Mouse (Mus musculus) heart, postnatal 0 days (tissue): ENCODE data around the gene Mettl21e. TPM values are rescaled to one million over a fixed set of nuclear protein-coding genes. Genes with fewer than 3 reads are reported as not detected.
A peak's percentile ranks its signal among the peaks of the same experiment; 100 is the strongest.

Source experiments
- ATAC-seq: fragments of 200-750 bp; cut with Nextera tagmentation; 2 replicates; pipeline ENCODE4 v1.8.0; 2017; ENCODE audit warnings: low read depth, moderate number of reproducible peaks, moderate library complexity; ENCODE audit not compliant: insufficient read depth
- DNase-seq: peaks from one replicate; pipeline ENCODE4 v3.0.0-alpha.2; 2016; ENCODE audit warnings: low spot score
- H3K27ac ChIP-seq: fragments of 300-500 bp; sonication (generic); 2 replicates; pipeline ENCODE4 v1.5.1; 2014; ENCODE audit warnings: low read depth, mild to moderate bottlenecking
- H3K27me3 ChIP-seq: fragments of 300-500 bp; sonication (generic); 2 replicates; pipeline ENCODE4 v1.6.1; 2014; ENCODE audit warnings: low read length, mixed read lengths; ENCODE audit not compliant: control insufficient read depth, insufficient read depth
- H3K36me3 ChIP-seq: fragments of 300-500 bp; sonication (generic); replicated peaks from 2 replicates; pipeline ENCODE4 v1.6.1; 2014; ENCODE audit warnings: low read length, mixed read lengths; ENCODE audit not compliant: control insufficient read depth, insufficient read depth
- H3K4me1 ChIP-seq: fragments of 300-500 bp; sonication (generic); 2 replicates; pipeline ENCODE4 v1.6.1; 2014; ENCODE audit warnings: antibody characterized with exemption; ENCODE audit not compliant: control insufficient read depth, insufficient read depth
- H3K4me2 ChIP-seq: fragments of 300-500 bp; sonication (generic); 2 replicates; pipeline ENCODE4 v1.6.1; 2014; ENCODE audit warnings: low read depth, mild to moderate bottlenecking, low read length, moderate library complexity
- H3K4me3 ChIP-seq: fragments of 300-500 bp; sonication (generic); 2 replicates; pipeline ENCODE4 v1.5.1; 2014; ENCODE audit warnings: low read depth, low read length
- H3K9ac ChIP-seq: fragments of 300-500 bp; sonication (generic); replicated peaks from 2 replicates; pipeline ENCODE4 v1.6.1; 2014; ENCODE audit warnings: low read depth, low read length, mixed read lengths
- H3K9me3 ChIP-seq: fragments of 300-500 bp; sonication (generic); replicated peaks from 2 replicates; pipeline ENCODE4 v1.6.1; 2016; ENCODE audit warnings: low read length; ENCODE audit not compliant: control insufficient read depth
- CTCF ChIP-seq: IDR thresholded peaks from 2 replicates; pipeline ENCODE4 v1.5.1; 2016; ENCODE audit warnings: antibody characterized with exemption, control low read depth, low read depth
- EP300 ChIP-seq: IDR thresholded peaks from 2 replicates; pipeline ENCODE4 v1.6.1; 2016; ENCODE audit warnings: antibody characterized with exemption, low read depth
- WGBS: fragments of 180-500 bp; shearing (Covaris S2); extraction: QIAGEN DNeasy Blood & Tissue Kit; methylation state at CpG from one replicate; pipeline ENCODE4 v1.1.7; 2014; 5-methylcytosine and 5-hydroxymethylcytosine counted together
- polyA plus RNA-seq: library from polyadenylated mRNA; unstranded; fragments of >200 nt; fragmentation: Nextera tagmentation; extraction: Ambion mirVana; gene quantifications from 2 replicates; pipeline ENCODE4 v1.2.1, GENCODE M21; 2015
- total RNA-seq: library from RNA; depleted of rRNA; stranded (reverse); fragments of >200 nt; gene quantifications from 2 replicates; pipeline ENCODE4 v1.2.3, GENCODE M21; 2014; ENCODE audit warnings: low replicate concordance

Mettl21e gene
- total and polyA plus RNA-seq, 2 experiments from 2014 or later = 0.05 TPM; not detected in 1

DNA sequence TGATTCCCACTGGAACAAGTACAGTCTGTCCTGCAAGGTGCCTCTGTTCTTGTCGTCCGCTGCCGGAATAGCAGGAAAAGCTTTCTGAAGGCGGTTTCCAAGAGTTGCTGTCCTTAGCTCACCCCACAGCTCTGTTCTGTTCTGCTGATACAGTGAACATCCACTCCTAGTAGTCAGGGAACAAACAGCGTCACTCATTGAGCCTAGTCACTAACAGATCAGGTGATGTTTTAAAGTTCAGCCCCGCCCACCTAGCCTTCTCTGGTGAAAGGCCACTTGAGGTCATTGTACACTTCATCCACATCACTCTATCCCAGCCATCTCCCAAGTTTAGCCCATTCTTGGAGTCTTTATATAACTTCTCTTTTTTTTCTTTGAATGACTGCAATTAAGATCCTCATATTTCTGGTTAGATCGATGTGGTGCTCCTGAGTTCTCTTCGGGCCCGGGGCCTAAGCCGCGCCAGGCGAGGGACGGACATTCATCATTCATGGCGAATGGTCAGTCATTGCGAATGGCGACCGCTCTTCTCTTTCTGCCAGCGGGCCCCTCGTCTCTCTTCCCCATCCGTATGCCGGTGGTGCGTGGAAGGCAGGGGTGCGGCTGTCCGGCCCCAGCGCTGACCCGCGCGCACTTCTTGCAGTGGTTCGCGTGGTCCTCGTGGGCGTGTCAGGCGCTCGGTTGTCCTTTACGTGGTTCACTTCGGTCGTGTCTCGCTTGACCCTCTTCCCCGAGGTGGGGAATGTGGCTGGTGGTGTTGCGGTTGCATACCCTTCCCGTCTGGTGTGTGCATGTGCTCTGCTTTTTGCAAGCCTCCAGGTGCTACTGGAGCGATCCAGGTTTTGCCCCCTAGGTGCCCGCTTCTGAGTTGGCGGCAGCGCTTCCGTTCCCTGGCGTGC, 20.2 kb downstream of the Mettl21e start:
- Histone ChIP-seq H3K4me2 (peak overlapping the region; percentile 74), H3K36me3 (no peaks in the 10 kb centered on the region), H3K27ac (no peak overlapping the region), H3K4me3 (peak overlapping the region; percentile 39), H3K4me1 (no peaks in the 10 kb centered on the region), H3K27me3 (peaks cover 10% of the 10 kb centered on the region; the same call in 1 of the 2 replicates), H3K9ac (no peak overlapping the region), H3K9me3 (no peaks in the 10 kb centered on the region)
- peak; percentile 22 for DNase-seq
- peak; percentile 69 for ATAC-seq
- TF ChIP-seq EP300 = no peak
- 11% methylated on average over 47 of the region's 47 CpGs for WGBS

DNA sequence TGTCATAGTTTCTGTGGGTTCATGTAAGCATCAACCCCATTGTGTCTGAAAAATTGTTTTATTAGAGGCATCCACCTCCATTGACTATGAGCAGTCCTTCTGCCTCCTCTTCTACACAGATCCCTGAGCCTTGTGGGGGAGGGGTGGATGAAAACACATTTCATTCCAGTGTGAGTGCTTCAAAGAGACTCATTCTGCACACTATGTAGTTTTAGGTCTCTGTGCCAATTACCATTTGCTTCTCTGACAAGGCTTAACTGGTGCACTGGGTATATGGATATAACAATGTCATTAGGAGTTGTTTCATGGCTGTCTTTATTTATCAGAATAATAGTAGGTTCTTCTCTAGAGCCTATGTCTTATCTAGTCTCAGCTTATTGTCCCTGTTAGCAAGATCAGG, 32.4 kb downstream of the Mettl21e start:
- TF ChIP-seq EP300 = no peak
- no peak for TF ChIP-seq CTCF
- H3K4me1 ChIP-seq = no peaks in the 10 kb centered on the region
- H3K27me3 ChIP-seq = no peaks in the 10 kb centered on the region
- no peak for ATAC-seq
- no peaks in the 10 kb centered on the region for H3K9me3 ChIP-seq
- H3K4me2 ChIP-seq = no peak overlapping the region
- H3K9ac ChIP-seq = no peak overlapping the region
- H3K4me3 ChIP-seq = no peak overlapping the region
- peaks cover 3% of the 10 kb centered on the region; the same call in 1 of the 2 replicates for H3K36me3 ChIP-seq
- H3K27ac ChIP-seq = no peak overlapping the region
- DNase-seq = no peak

DNA sequence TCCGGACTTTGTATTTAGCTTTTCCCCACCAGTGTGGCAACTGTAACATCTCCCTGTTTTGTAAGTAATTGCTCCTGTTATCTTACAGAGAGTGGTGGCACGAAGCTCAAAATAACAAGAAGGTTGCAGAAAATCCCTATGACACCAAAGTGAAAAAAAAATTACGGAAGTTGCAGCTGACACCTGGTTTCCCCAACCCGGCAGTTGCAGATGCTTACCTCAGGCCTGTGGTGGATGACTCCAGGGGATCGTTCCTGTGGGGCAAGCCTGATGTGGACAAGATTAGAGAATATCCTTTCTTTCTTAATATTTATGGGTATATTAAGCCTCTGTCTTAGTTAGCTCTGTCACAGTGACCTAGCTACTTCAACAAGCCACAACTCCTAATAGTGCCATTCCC, 40.7 kb downstream of the Mettl21e start:
- no peaks in the 10 kb centered on the region for H3K27me3 ChIP-seq
- no peak overlapping the region for H3K4me3 ChIP-seq
- ATAC-seq (no peak), DNase-seq (no peak)
- H3K36me3 ChIP-seq = peaks cover 65% of the 10 kb centered on the region
- 88% methylated on average over 5 of the region's 5 CpGs for WGBS
- H3K4me1 ChIP-seq = no peaks in the 10 kb centered on the region
- H3K4me2 ChIP-seq = no peak overlapping the region
- H3K27ac ChIP-seq = no peak overlapping the region
- TF ChIP-seq EP300 (no peak), CTCF (no peak)
- no peaks in the 10 kb centered on the region for H3K9me3 ChIP-seq
- H3K9ac ChIP-seq = no peak overlapping the region

- Histone ChIP-seq H3K9me3 (peaks cover 9% of the 10 kb centered on the region; the same call in 1 of the 2 replicates), H3K4me2 (no peak overlapping the region), H3K4me3 (no peak overlapping the region), H3K27ac (no peak overlapping the region), H3K36me3 (peaks cover 76% of the 10 kb centered on the region), H3K4me1 (no peaks in the 10 kb centered on the region), H3K27me3 (no peaks in the 10 kb centered on the region), H3K9ac (no peak overlapping the region)
- ATAC-seq = no peak
- 83% methylated on average over 8 of the region's 8 CpGs for WGBS
- TF ChIP-seq EP300 (no peak), CTCF (peak; percentile 29; the same call in 1 of the 2 replicates)
- no peak for DNase-seq
These were observed 44.9 kb downstream of the Mettl21e start for GRCm38 (mm10) chr1:44173903-44174302.

- Histone ChIP-seq H3K27me3 (no peaks in the 10 kb centered on the region), H3K4me1 (no peaks in the 10 kb centered on the region), H3K9me3 (peaks cover 9% of the 10 kb centered on the region; the same call in 1 of the 2 replicates), H3K36me3 (peaks cover 73% of the 10 kb centered on the region), H3K4me2 (no peak overlapping the region), H3K9ac (no peak overlapping the region), H3K4me3 (no peak overlapping the region), H3K27ac (no peak overlapping the region)
- ATAC-seq (no peak), DNase-seq (no peak)
- TF ChIP-seq EP300 (no peak), CTCF (no peak)
- 95% methylated on average over 4 of the region's 4 CpGs for WGBS
These were observed 46.1 kb downstream of the Mettl21e start for GRCm38 (mm10) chr1:44172656-44173055.
